Mouse (Mus musculus) midbrain, embryonic 13.5 days (tissue): ENCODE data around the gene Fam129a. TPM values are rescaled to one million over a fixed set of nuclear protein-coding genes. Genes with fewer than 3 reads are reported as not detected.
A peak's percentile ranks its signal among the peaks of the same experiment; 100 is the strongest.

Experiments
- ATAC-seq: fragments of 200-750 bp; cut with Nextera tagmentation; 2 replicates; pipeline ENCODE4 v1.8.0; 2017; ENCODE audit warnings: mild to moderate bottlenecking, moderate TSS enrichment, moderate library complexity
- H3K27ac ChIP-seq: fragments of 300-500 bp; sonication (generic); 2 replicates; pipeline ENCODE4 v1.5.1; 2015; ENCODE audit warnings: inconsistent platforms, mild to moderate bottlenecking, moderate library complexity
- H3K27me3 ChIP-seq: fragments of 300-500 bp; sonication (generic); 2 replicates; pipeline ENCODE4 v1.6.1; 2015; ENCODE audit warnings: mild to moderate bottlenecking, inconsistent platforms
- H3K36me3 ChIP-seq: fragments of 300-500 bp; sonication (generic); 2 replicates; pipeline ENCODE4 v1.6.1; 2015; ENCODE audit warnings: mild to moderate bottlenecking, inconsistent platforms
- H3K4me1 ChIP-seq: fragments of 300-500 bp; sonication (generic); replicated peaks from 2 replicates; pipeline ENCODE4 v1.6.1; 2015; ENCODE audit warnings: inconsistent platforms
- H3K4me2 ChIP-seq: fragments of 300-500 bp; sonication (generic); replicated peaks from 2 replicates; pipeline ENCODE4 v1.6.1; 2015; ENCODE audit warnings: moderate library complexity, mild to moderate bottlenecking, inconsistent platforms
- H3K4me3 ChIP-seq: fragments of 300-500 bp; sonication (generic); replicated peaks from 2 replicates; pipeline ENCODE4 v1.5.1; 2015; ENCODE audit warnings: mild to moderate bottlenecking, inconsistent platforms
- H3K9ac ChIP-seq: fragments of 300-500 bp; sonication (generic); replicated peaks from 2 replicates; pipeline ENCODE4 v1.6.1; 2015; ENCODE audit warnings: mild to moderate bottlenecking, inconsistent platforms
- H3K9me3 ChIP-seq: fragments of 300-500 bp; sonication (generic); 2 replicates; pipeline ENCODE4 v1.6.1; 2016; ENCODE audit warnings: mild to moderate bottlenecking, inconsistent platforms
- WGBS: fragments of 180-500 bp; shearing (Covaris S2); methylation state at CpG from one replicate; pipeline ENCODE4 v1.1.7; 2015; 5-methylcytosine and 5-hydroxymethylcytosine counted together
- polyA plus RNA-seq: library from polyadenylated mRNA; unstranded; fragments of >200 nt; fragmentation: Nextera tagmentation; extraction: Ambion mirVana; gene quantifications from 2 replicates; pipeline ENCODE4 v1.2.1, GENCODE M21; 2015

The Fam129a gene
- polyA plus RNA-seq = 0.68 and 0.78 TPM in 2 replicates

GRCm38 (mm10) chr1:151570981-151571837 is at the start of gene Fam129a:
TSS of gene Fam129a (plus strand) at chr1:151571186.
- H3K9ac ChIP-seq = peak within 1 kb of the TSS; percentile 48; the same call in 1 of the 2 replicates
- no peaks in the 10 kb centered on the region for H3K9me3 ChIP-seq
- no peaks in the 10 kb centered on the region for H3K36me3 ChIP-seq
- 5% methylated on average over 46 of the region's 46 CpGs for WGBS
- H3K27ac ChIP-seq = no peak within 1 kb of the TSS
- H3K27me3 ChIP-seq = peaks cover 32% of the 10 kb centered on the region
- ATAC-seq = peak; percentile 69; the same call in 1 of the 2 replicates
- peaks cover 9% of the 10 kb centered on the region for H3K4me1 ChIP-seq
- H3K4me3 ChIP-seq = peak within 1 kb of the TSS; percentile 42
- peak within 1 kb of the TSS; percentile 65 for H3K4me2 ChIP-seq

DNA sequence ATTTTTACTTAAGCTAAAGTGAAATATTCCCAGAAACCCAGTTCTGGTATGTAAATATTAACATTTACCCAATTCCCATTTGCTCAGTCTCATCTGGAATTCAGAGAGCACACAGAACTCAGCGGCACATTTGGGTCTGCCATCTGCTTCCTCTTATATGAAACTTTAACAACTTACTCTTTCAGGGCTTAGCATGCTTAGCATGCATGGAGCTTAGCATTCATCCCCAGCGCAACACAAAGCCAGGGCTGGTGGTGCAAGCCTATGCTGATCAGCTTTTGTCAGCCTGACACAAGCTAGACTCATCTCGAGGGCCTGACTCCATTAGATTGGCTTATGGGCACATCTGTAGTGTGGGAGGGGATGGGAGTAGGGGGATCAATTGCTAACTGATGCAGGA is 44.3 kb upstream of the Fam129a start:
- H3K4me2 ChIP-seq = no peak overlapping the region
- no peaks in the 10 kb centered on the region; the same call in 1 of the 2 replicates for H3K9me3 ChIP-seq
- peak; percentile 58; the same call in 1 of the 2 replicates for ATAC-seq
- no peaks in the 10 kb centered on the region for H3K36me3 ChIP-seq
- H3K27ac ChIP-seq = no peak overlapping the region
- WGBS = 40% methylated on average over 3 of the region's 3 CpGs
- no peaks in the 10 kb centered on the region for H3K4me1 ChIP-seq
- H3K4me3 ChIP-seq = no peak overlapping the region
- no peak overlapping the region for H3K9ac ChIP-seq
- H3K27me3 ChIP-seq = no peaks in the 10 kb centered on the region

DNA sequence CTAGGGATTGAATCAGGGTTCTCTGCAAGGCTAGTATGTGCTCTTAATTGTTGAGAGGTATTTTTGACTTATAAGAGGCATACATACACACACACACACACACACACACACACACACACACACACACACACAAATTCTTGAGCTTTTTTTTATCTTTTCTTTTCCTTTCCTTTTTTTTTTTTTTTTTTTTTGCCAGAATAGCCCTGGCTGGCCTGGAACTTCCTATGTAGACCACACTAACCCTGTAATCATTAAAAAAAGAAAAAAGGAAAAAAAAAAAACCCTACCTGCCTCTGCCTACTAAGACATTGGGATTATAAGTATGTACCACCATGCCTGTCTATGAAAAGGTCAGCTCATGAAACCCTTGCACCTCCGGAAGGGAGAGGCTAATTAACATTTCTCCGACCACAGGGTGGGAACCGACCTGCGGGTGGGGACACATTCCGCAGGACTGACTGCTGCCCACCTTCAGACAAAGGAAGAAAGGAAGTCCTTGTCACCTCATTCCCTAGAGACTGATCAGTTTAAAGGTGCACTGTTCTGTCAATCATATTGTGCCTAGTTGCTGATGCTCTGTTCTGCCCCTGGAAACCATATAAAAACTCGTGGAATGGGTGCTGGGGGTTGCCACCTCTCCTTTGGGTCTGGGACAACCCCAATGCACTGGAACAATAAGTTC is 27.0 kb upstream of the Fam129a start:
- H3K9me3 ChIP-seq = no peaks in the 10 kb centered on the region
- no peak for ATAC-seq
- H3K4me3 ChIP-seq = no peak overlapping the region
- H3K27me3 ChIP-seq = no peaks in the 10 kb centered on the region
- H3K36me3 ChIP-seq = no peaks in the 10 kb centered on the region
- H3K9ac ChIP-seq = no peak overlapping the region
- 78% methylated on average over 6 of the region's 6 CpGs for WGBS
- no peak overlapping the region for H3K27ac ChIP-seq
- H3K4me2 ChIP-seq = no peak overlapping the region
- no peaks in the 10 kb centered on the region for H3K4me1 ChIP-seq

GRCm38 (mm10) chr1:151544581-151544980 is 26.4 kb upstream of the Fam129a start:
- no peak for ATAC-seq
- no peaks in the 10 kb centered on the region for H3K9me3 ChIP-seq
- H3K4me2 ChIP-seq = no peak overlapping the region
- no peaks in the 10 kb centered on the region for H3K36me3 ChIP-seq
- H3K27ac ChIP-seq = no peak overlapping the region
- no peaks in the 10 kb centered on the region for H3K4me1 ChIP-seq
- H3K4me3 ChIP-seq = no peak overlapping the region
- no peak overlapping the region for H3K9ac ChIP-seq
- WGBS = 88% methylated on average over 3 of the region's 3 CpGs
- no peaks in the 10 kb centered on the region for H3K27me3 ChIP-seq

- no peaks in the 10 kb centered on the region for H3K27me3 ChIP-seq
- no peaks in the 10 kb centered on the region for H3K9me3 ChIP-seq
- H3K4me2 ChIP-seq = no peak overlapping the region
- H3K9ac ChIP-seq = no peak overlapping the region
- no peak for ATAC-seq
- H3K36me3 ChIP-seq = no peaks in the 10 kb centered on the region
- no peak overlapping the region for H3K27ac ChIP-seq
- no peak overlapping the region for H3K4me3 ChIP-seq
- WGBS = 86% methylated on average over 7 of the region's 7 CpGs
- no peaks in the 10 kb centered on the region for H3K4me1 ChIP-seq
Observed at GRCm38 (mm10) chr1:151545571-151545970, 25.4 kb upstream of the Fam129a start.

DNA sequence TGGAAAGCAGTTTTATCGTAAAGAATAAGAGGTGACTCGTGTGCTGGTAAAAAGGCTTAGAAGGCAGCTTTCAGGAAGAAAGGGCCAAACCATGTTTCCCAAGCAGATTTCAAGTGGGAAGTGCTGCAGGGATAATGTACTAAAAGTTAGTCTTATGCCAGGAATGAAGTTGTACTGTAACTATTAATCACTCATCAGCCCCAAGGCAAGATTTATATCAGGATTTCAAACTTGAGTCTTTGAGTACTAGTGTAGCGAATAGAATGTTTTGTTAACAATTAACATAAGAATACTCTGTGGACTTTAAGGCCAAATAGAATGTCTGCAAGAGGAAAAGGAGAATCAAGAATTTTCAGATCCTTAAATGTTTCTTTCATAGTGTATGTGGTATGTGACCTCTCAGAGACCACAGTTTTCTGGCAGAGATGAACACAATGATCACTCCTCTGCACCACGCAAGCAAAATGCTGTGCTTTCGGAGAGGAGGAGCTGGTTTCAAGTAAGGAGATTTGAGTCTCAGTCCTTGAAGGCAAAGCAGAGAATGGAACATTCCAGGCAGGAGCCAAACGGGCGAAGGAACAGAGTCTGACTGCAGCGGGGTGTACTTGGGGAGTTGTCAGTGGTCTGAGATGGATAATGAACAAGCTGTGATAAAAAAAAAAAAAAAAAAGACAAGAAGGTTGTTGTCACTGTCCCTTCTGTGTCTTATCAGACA is 21.9 kb upstream of the Fam129a start:
- H3K4me3 ChIP-seq = no peak overlapping the region
- H3K9ac ChIP-seq = no peak overlapping the region
- H3K9me3 ChIP-seq = no peaks in the 10 kb centered on the region
- H3K27me3 ChIP-seq = no peaks in the 10 kb centered on the region
- no peak overlapping the region for H3K4me2 ChIP-seq
- no peak for ATAC-seq
- no peak overlapping the region for H3K27ac ChIP-seq
- 0 out of 2 replicates have a peak, but pooled peaks cover 3% of the 10 kb centered on the region for H3K4me1 ChIP-seq
- H3K36me3 ChIP-seq = no peaks in the 10 kb centered on the region
- 84% methylated on average over 8 of the region's 8 CpGs for WGBS

GRCm38 (mm10) chr1:151549794-151550193 is 21.2 kb upstream of the Fam129a start:
- no peak overlapping the region for H3K4me2 ChIP-seq
- no peaks in the 10 kb centered on the region for H3K36me3 ChIP-seq
- no peaks in the 10 kb centered on the region for H3K27me3 ChIP-seq
- H3K9ac ChIP-seq = no peak overlapping the region
- H3K4me3 ChIP-seq = no peak overlapping the region
- no peak overlapping the region for H3K27ac ChIP-seq
- WGBS = 84% methylated on average over 7 of the region's 7 CpGs
- H3K4me1 ChIP-seq = 0 out of 2 replicates have a peak, but pooled peaks cover 3% of the 10 kb centered on the region
- H3K9me3 ChIP-seq = no peaks in the 10 kb centered on the region
- ATAC-seq = no peak

- 37% methylated on average over 19 of the region's 19 CpGs for WGBS
- peak overlapping the region; percentile 4; the same call in 1 of the 2 replicates for H3K4me2 ChIP-seq
- no peak overlapping the region; the same call in 1 of the 2 replicates for H3K9ac ChIP-seq
- no peaks in the 10 kb centered on the region for H3K27me3 ChIP-seq
- H3K4me1 ChIP-seq = 0 out of 2 replicates have a peak, but pooled peaks cover 3% of the 10 kb centered on the region
- H3K4me3 ChIP-seq = no peak overlapping the region
- ATAC-seq = no peak; the same call in 1 of the 2 replicates
- H3K36me3 ChIP-seq = no peaks in the 10 kb centered on the region
- no peaks in the 10 kb centered on the region for H3K9me3 ChIP-seq
- H3K27ac ChIP-seq = no peak overlapping the region
Observed at GRCm38 (mm10) chr1:151550587-151551479, 20.2 kb upstream of the Fam129a start.

DNA sequence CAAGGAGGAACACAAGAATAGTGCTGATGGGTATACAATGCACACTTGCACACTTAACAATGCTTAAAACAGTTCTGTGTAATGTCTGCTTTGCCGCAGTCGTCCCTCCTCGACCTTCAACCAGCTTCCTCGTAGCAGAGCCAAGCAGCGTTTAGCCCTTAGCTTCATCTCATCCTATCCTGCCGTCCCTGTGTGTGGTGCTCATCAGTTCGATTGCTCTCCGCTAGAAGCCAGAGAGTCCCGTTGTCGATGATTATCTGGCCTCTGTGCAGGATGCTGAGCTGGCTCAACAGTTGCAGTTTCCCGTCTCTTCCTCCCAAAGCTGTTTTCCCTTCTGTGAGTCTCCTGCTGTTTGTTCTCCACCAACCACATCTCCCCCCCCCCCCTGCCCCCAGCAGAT is 10.4 kb upstream of the Fam129a start:
- whole genome bisulfite sequencing = 63% methylated on average over 11 of the region's 11 CpGs
- Histone ChIP-seq H3K27me3 (no peaks in the 10 kb centered on the region), H3K9me3 (no peaks in the 10 kb centered on the region), H3K9ac (no peak overlapping the region), H3K4me3 (no peak overlapping the region), H3K36me3 (no peaks in the 10 kb centered on the region), H3K4me1 (no peaks in the 10 kb centered on the region), H3K4me2 (no peak overlapping the region), H3K27ac (no peak overlapping the region)
- no peak for ATAC-seq

DNA sequence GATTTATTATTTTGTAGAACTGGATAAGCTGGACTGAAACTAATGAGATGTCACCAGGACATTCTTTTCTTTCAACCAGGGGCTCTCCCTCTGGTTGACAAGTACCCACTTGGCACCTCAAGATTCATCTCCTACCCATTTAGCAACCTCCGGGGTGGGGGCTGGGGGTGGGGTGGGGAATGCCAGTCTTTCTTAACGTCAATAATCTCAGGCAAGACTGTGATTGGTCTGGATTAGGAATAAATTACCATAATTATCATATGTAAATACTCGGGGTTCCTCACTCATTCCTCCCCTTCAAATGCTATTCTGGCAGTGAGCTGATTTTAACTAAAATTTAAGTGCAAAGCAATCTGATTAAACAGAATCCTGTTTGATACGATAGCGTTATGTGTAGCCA is 7.6 kb upstream of the Fam129a start:
- H3K4me2 ChIP-seq = no peak overlapping the region
- H3K4me3 ChIP-seq = no peak overlapping the region
- H3K4me1 ChIP-seq = no peaks in the 10 kb centered on the region
- no peaks in the 10 kb centered on the region for H3K27me3 ChIP-seq
- ATAC-seq = no peak
- no peak overlapping the region for H3K9ac ChIP-seq
- no peaks in the 10 kb centered on the region for H3K9me3 ChIP-seq
- no peaks in the 10 kb centered on the region for H3K36me3 ChIP-seq
- no peak overlapping the region for H3K27ac ChIP-seq
- WGBS = 68% methylated on average over 5 of the region's 5 CpGs

DNA sequence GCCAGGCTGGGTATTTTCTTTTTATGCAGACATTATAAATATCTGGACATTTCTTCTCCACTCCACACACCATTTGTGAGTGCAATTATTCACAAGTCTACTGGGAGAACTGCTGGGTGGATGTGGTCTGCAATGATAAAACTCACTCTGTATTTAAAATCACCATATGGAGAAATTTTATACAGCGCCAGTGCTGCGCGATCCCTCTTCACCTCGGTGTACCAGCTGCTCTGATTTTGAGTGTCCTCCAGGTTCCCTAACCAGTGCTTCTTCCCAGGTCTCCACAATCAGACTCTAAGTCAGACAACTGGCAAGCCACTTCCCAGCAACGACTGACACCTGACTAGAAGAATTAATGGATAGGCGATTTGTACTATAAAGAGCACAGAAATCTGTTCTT is 7.1 kb upstream of the Fam129a start:
- no peak overlapping the region for H3K9ac ChIP-seq
- H3K4me3 ChIP-seq = no peak overlapping the region
- no peaks in the 10 kb centered on the region for H3K27me3 ChIP-seq
- WGBS = 56% methylated on average over 6 of the region's 6 CpGs
- no peaks in the 10 kb centered on the region for H3K36me3 ChIP-seq
- no peaks in the 10 kb centered on the region for H3K9me3 ChIP-seq
- H3K27ac ChIP-seq = no peak overlapping the region
- H3K4me2 ChIP-seq = no peak overlapping the region
- no peaks in the 10 kb centered on the region for H3K4me1 ChIP-seq
- ATAC-seq = 0 out of 2 replicates have a peak, but pooled peaks have one; percentile 27
